Comparison of ENCODE assay signal across 14 mouse cellular contexts in the genomic region with DNA sequence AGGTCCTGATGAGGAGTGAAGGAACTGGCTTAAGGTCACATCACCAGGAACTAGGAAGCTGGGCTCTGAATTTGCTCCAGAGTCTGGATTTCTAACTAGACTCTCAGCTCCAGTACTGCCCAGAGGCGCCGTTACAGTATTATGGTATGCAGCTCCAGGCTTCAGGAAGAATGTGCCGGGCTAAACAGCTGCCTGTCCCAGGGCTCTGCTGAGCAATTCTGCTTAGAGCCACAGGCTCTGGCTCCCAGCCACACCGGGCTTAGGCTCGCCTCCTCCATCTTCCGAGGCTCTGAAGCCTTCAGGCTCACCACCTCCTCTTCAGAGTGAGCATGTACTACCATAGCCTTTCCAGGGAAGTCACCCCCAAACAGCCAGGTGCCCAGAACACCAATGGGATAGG. TPM values are rescaled to one million over a fixed set of nuclear protein-coding genes. Genes with fewer than 3 reads are reported as not detected.
DNase-seq lines count a peak whose midpoint lies in the region; ATAC-seq and TF ChIP-seq lines count a peak whose summit lies in the region.
"Had no signal": no experiment of that assay in that cellular context is flagged by ENCODE, and none has a peak within 500 bp of the region (broad histone marks: within the 10 kb centered on the region; RNA-seq: fewer than 3 reads in every experiment).

No protein-coding gene starts in this region.

- no peak overlapping the region for H3K27ac ChIP-seq in gastrocnemius, adult 2 months
- no peak overlapping the region for H3K27ac ChIP-seq in kidney, embryonic 15.5 days
- H3K27ac ChIP-seq: hindbrain, embryonic 10.5 days; neural tube, embryonic 13.5 days had no signal

- WGBS in kidney, embryonic 15.5 days = 63% methylated on average over 6 of the region's 6 CpGs

- no peak overlapping the region for H3ac ChIP-seq in myocyte (ENCODE audit: control insufficient read depth, insufficient read length)

- no peak for TF ChIP-seq CTCF in gastrocnemius, adult 2 months (IDR thresholded peaks at IDR 0.05)

- no peaks in the 10 kb centered on the region for H3K36me3 ChIP-seq in kidney, embryonic 15.5 days
- no peaks in the 10 kb centered on the region for H3K36me3 ChIP-seq in myocyte (ENCODE audit: control insufficient read depth, insufficient read depth)
- H3K36me3 ChIP-seq: hindbrain, embryonic 10.5 days; neural tube, embryonic 13.5 days had no signal

- H3K4me2 ChIP-seq in kidney, embryonic 15.5 days = no peak overlapping the region
- no peak overlapping the region for H3K4me2 ChIP-seq in myocyte (ENCODE audit: low read depth)
- H3K4me2 ChIP-seq: neural tube, embryonic 13.5 days had no signal

- ATAC-seq in kidney, embryonic 15.5 days (replicated peaks; ENCODE audit: low FRiP score) = no peak
- ATAC-seq: CD4-positive, CD25-positive, alpha-beta regulatory T cell, adult 4 months; liver, postnatal 0 days had no signal

- intact Hi-C loops in gastrocnemius, adult 2 months (cut with DNase I) = no loop called here

- no peaks in the 10 kb centered on the region for H3K27me3 ChIP-seq in kidney, embryonic 15.5 days
- H3K27me3 ChIP-seq in myocyte (ENCODE audit: control insufficient read depth, insufficient read depth, insufficient read length) = no peaks in the 10 kb centered on the region
- H3K27me3 ChIP-seq: neural tube, embryonic 13.5 days had no signal

- no peaks in the 10 kb centered on the region for H3K4me1 ChIP-seq in kidney, embryonic 15.5 days

- H3K9me3 ChIP-seq in kidney, embryonic 15.5 days (replicated peaks) = no peaks in the 10 kb centered on the region
- H3K9me3 ChIP-seq: hindbrain, embryonic 10.5 days; neural tube, embryonic 13.5 days had no signal

- no peak for TF ChIP-seq POLR2A in myocyte (IDR thresholded peaks at IDR 0.05; ENCODE audit: insufficient read length, low read depth)

- H3K79me2 ChIP-seq in myocyte (ENCODE audit: control insufficient read depth, insufficient read depth) = no peaks in the 10 kb centered on the region

- peak; percentile 51 for DNase-seq in gastrocnemius, adult 2 months
- DNase-seq in gastrocnemius, postnatal 25 days = no peak
- DNase-seq in kidney, postnatal 10 days = peak; percentile 61
- peak; percentile 29 for DNase-seq in right cerebral cortex, postnatal 14 days
- no peak for DNase-seq in right cerebral cortex, postnatal 10 days (ENCODE audit: low spot score in 2 of 2)
- no peak for DNase-seq in adrenal gland, adult 8-10 months
- DNase-seq: adrenal gland, postnatal 14 days; liver, postnatal 0 days had no signal

- H3K9ac ChIP-seq in kidney, embryonic 15.5 days = no peak overlapping the region
- H3K9ac ChIP-seq: liver, postnatal 0 days; neural tube, embryonic 13.5 days had no signal

- no peak overlapping the region for H3K4me3 ChIP-seq in gastrocnemius, adult 2 months
- H3K4me3 ChIP-seq in kidney, embryonic 15.5 days (replicated peaks) = no peak overlapping the region
- H3K4me3 ChIP-seq in myocyte = no peak overlapping the region
- H3K4me3 ChIP-seq: erythroblast, embryonic 14.5 days; hindbrain, embryonic 10.5 days; neural tube, embryonic 13.5 days had no signal

TF ChIP-seq in myocyte, 11 proteins besides CTCF, POLR2A, EP300 and RAD21:
- TF ChIP-seq CEBPB (IDR thresholded peaks at IDR 0.05; ENCODE audit: insufficient read depth, poor library complexity, severe bottlenecking) (no peak), E2F4 (IDR thresholded peaks at IDR 0.05; ENCODE audit: insufficient read depth) (no peak), TCF12 (IDR thresholded peaks at IDR 0.05; ENCODE audit: insufficient read depth, poor library complexity, severe bottlenecking) (peak; percentile 11), MAX (IDR thresholded peaks at IDR 0.05; ENCODE audit: low read depth) (no peak), POLR2AphosphoS2 (IDR thresholded peaks at IDR 0.05; ENCODE audit: insufficient read length, low read depth) (no peak), TCF3 (IDR thresholded peaks at IDR 0.05; ENCODE audit: insufficient read length, low read depth) (no peak), USF1 (IDR thresholded peaks at IDR 0.05; ENCODE audit: low read depth) (no peak), MYOG (IDR thresholded peaks at IDR 0.05; ENCODE audit: control insufficient read depth in 1 of 3, insufficient read depth in 1 of 3, insufficient read length in 2 of 3, low read depth in 2 of 3) (peak in 2 of 3 experiments; percentile 66 to 76), MYOD1 (IDR thresholded peaks at IDR 0.05; ENCODE audit: control insufficient read depth in 1 of 3, insufficient read length in 2 of 3, low read depth in 2 of 3) (peak in 2 of 3 experiments; percentile 42 to 64), REST (IDR thresholded peaks at IDR 0.05; ENCODE audit: insufficient read depth, insufficient read length) (no peak), SRF (IDR thresholded peaks at IDR 0.05; ENCODE audit: control insufficient read depth, insufficient read length, low read depth) (no peak)
TF ChIP-seq in myocyte: peak in this region for 3.

RNA-seq across cellular contexts. Expression of a gene that starts 7.1 kb away (rescaled TPM):
- 10 to 100 TPM in 1 of 2 experiments, 1 to 10 TPM in 1; 4.9 to 10.7 TPM for total RNA-seq in gastrocnemius, adult 2 months (2021)
- 1 to 10 TPM; 6.8 to 7.5 TPM for total RNA-seq in gastrocnemius, postnatal 25 days (2021)
- polyA plus RNA-seq in kidney, embryonic 15.5 days (2015; fragmentation: Nextera tagmentation; extraction: Ambion mirVana) = 69.3 and 73.1 TPM in 2 replicates
- 25.6 TPM for polyA plus RNA-seq in myocyte (2012; fragmentation: generic; extraction: Trizol)
- 10 to 100 TPM in 3 of 4 experiments, 1 to 10 TPM in 1; 9.3 to 27.3 (median 18.6) TPM for total RNA-seq in adrenal gland, adult 8-10 months (2022)

Comparison
In these comparisons a context has a peak if more than half of its experiments do, and no peak if none do; other contexts are left out.
1. DNase-seq: peak in gastrocnemius, adult 2 months (single experiment), kidney, postnatal 10 days (single experiment) and right cerebral cortex, postnatal 14 days (single experiment); none in gastrocnemius, postnatal 25 days (single experiment), right cerebral cortex, postnatal 10 days (0 of 2) and adrenal gland, adult 8-10 months (single experiment).